Mouse (Mus musculus): ENCODE measurements at regions not wholly inside any gene's neighbourhood (a gene's known extent, or its start where the extent isn't known, plus 50 kb on each side); places are given as distances from the start of the nearest gene placed in this dataset.

DNA sequence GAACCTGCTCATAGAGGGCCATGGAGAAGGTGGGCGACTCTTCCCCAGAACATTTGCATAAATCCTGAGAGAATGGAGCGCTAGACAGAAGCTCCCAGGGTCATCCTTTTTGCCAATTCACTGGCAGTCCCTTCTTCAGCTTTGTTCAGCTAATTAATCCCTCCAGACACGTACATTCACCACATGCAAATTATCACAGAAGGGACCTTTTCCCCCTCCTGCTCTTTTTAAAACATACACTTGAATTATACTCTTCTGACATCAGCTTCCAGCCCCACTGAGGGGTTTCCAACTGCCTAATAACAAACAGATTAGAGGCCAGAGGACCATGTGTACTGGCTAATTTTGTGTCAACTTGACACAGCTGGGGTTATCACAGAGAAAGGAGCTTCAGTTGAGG lies 497.2 kb downstream of the Bnc2 start:
- dilution Hi-C loops (cut with MboI; ENCODE audit: extremely low pct_ligation_motif_present, extremely low pct_unique_long_range_greater_than_20kb, low sequenced_read_pairs) = no loop called here
- Histone ChIP-seq H3K36me3 (replicated peaks in 1 of 2; ENCODE audit: control insufficient read depth in 1 of 2, insufficient read depth in 1 of 2, low read length in 1 of 2) (no peaks in the 10 kb centered on the region), H3K4me3 (replicated peaks in 1 of 3; ENCODE audit: low read depth in 2 of 3, low read length in 2 of 3, poor library complexity in 1 of 3) (no peak overlapping the region), H3K27me3 (replicated peaks) (no peaks in the 10 kb centered on the region), H3K4me2 (ENCODE audit: insufficient read depth, low read depth, poor library complexity, severe bottlenecking) (no peak overlapping the region), H3K79me2 (replicated peaks; ENCODE audit: control insufficient read depth, extremely low read depth, insufficient read depth, poor library complexity, severe bottlenecking) (no peaks in the 10 kb centered on the region), H3K4me1 (ENCODE audit: control insufficient read depth in 1 of 2, insufficient read depth in 2 of 2) (no peaks in the 10 kb centered on the region), H3K9ac (ENCODE audit: insufficient read depth, low read depth) (no peak overlapping the region), H3K27ac (ENCODE audit: insufficient read depth, low read depth) (no peak overlapping the region), H3K9me3 (replicated peaks; ENCODE audit: low read length) (peaks cover 66% of the 10 kb centered on the region)
- no peak for DNase-seq (ENCODE audit: extremely low read depth)
- TF ChIP-seq E2F4 (IDR thresholded peaks at IDR 0.05; ENCODE audit: insufficient replicate concordance, low read depth, low read length) (no peak), IRF4 (IDR thresholded peaks at IDR 0.05; ENCODE audit: low read depth, low read length) (no peak), KAT2A (IDR thresholded peaks at IDR 0.05; ENCODE audit: insufficient replicate concordance, low read length) (no peak), MAX (IDR thresholded peaks at IDR 0.05; ENCODE audit: low read length) (no peak)
- in situ Hi-C loops (cut with MboI; ENCODE audit: low pct_ligation_motif_present, low pct_unique_long_range_greater_than_20kb, low sequenced_read_pairs) = no loop called here

- H3K36me3 ChIP-seq (replicated peaks in 1 of 2; ENCODE audit: control insufficient read depth in 1 of 2, insufficient read depth in 1 of 2, low read length in 1 of 2) = no peaks in the 10 kb centered on the region
- in situ Hi-C loops (cut with MboI; ENCODE audit: low pct_ligation_motif_present, low pct_unique_long_range_greater_than_20kb, low sequenced_read_pairs) (no loop called here), dilution Hi-C loops (cut with MboI; ENCODE audit: extremely low pct_ligation_motif_present, extremely low pct_unique_long_range_greater_than_20kb, low sequenced_read_pairs) (no loop called here)
- no peaks in the 10 kb centered on the region for H3K79me2 ChIP-seq (replicated peaks; ENCODE audit: control insufficient read depth, extremely low read depth, insufficient read depth, poor library complexity, severe bottlenecking)
- H3K27me3 ChIP-seq (replicated peaks) = no peaks in the 10 kb centered on the region
- H3K9ac ChIP-seq (ENCODE audit: insufficient read depth, low read depth) = no peak overlapping the region
- no peak overlapping the region for H3K4me2 ChIP-seq (ENCODE audit: insufficient read depth, low read depth, poor library complexity, severe bottlenecking)
- no peaks in the 10 kb centered on the region for H3K4me1 ChIP-seq (ENCODE audit: control insufficient read depth in 1 of 2, insufficient read depth in 2 of 2)
- no peak overlapping the region for H3K27ac ChIP-seq (ENCODE audit: insufficient read depth, low read depth)
- peaks cover 90% of the 10 kb centered on the region for H3K9me3 ChIP-seq (replicated peaks; ENCODE audit: low read length)
- H3K4me3 ChIP-seq (replicated peaks in 1 of 3; ENCODE audit: low read depth in 2 of 3, low read length in 2 of 3, poor library complexity in 1 of 3) = no peak overlapping the region
- TF ChIP-seq GABPA (IDR thresholded peaks at IDR 0.05; ENCODE audit: insufficient replicate concordance, low read depth, low read length) (no peak), ZC3H11A (IDR thresholded peaks at IDR 0.05; ENCODE audit: low read depth, low read length) (no peak), USF2 (conservative IDR thresholded peaks at IDR 0.05; ENCODE audit: low read depth, low read length) (no peak), ZMIZ1 (IDR thresholded peaks at IDR 0.05; ENCODE audit: low read depth, low read length) (no peak), JUND (conservative IDR thresholded peaks at IDR 0.05; ENCODE audit: low read depth, low read length) (no peak), BHLHE40 (IDR thresholded peaks at IDR 0.05; ENCODE audit: low read depth, low read length) (no peak), NRF1 (IDR thresholded peaks at IDR 0.05; ENCODE audit: low read depth, low read length) (no peak), KAT2A (IDR thresholded peaks at IDR 0.05; ENCODE audit: insufficient replicate concordance, low read length) (no peak), TBP (conservative IDR thresholded peaks at IDR 0.05; ENCODE audit: low read depth, low read length) (no peak), ZNF384 (IDR thresholded peaks at IDR 0.05; ENCODE audit: low read depth, low read length) (no peak), MXI1 (IDR thresholded peaks at IDR 0.05; ENCODE audit: low read depth, low read length) (no peak), HCFC1 (IDR thresholded peaks at IDR 0.05; ENCODE audit: low read depth, low read length) (no peak), SMC3 (IDR thresholded peaks at IDR 0.05; ENCODE audit: low read depth, low read length) (no peak), NELFE (IDR thresholded peaks at IDR 0.05; ENCODE audit: low read depth, low read length) (no peak), ETS1 (conservative IDR thresholded peaks at IDR 0.05; ENCODE audit: low read depth, low read length) (no peak), CHD2 (IDR thresholded peaks at IDR 0.05; ENCODE audit: low read length) (no peak), UBTF (IDR thresholded peaks at IDR 0.05; ENCODE audit: low read depth, low read length) (no peak), PAX5 (IDR thresholded peaks at IDR 0.05; ENCODE audit: low read length) (no peak)
- no peak for DNase-seq (ENCODE audit: extremely low read depth)
Observed at GRCm38 (mm10) chr4:84184436-84184835, 490.6 kb downstream of the Bnc2 start.
